Mouse (Mus musculus): Measurements from ENCODE around the gene Mb21d2. TPM values are rescaled to one million over a fixed set of nuclear protein-coding genes. Genes with fewer than 3 reads are reported as not detected.
A peak's percentile ranks its signal among the peaks of the same experiment; 100 is the strongest.

The Mb21d2 gene
- polyA plus RNA-seq, 1 experiment from 2014 or later, result 13.5 TPM

- Histone ChIP-seq H3K9me3 (no peaks in the 10 kb centered on the region), H3K36me3 (no peaks in the 10 kb centered on the region), H3K27me3 (replicated peaks) (peaks cover 18% of the 10 kb centered on the region), H3K4me1 (peaks cover 25% of the 10 kb centered on the region), H3K4me2 (replicated peaks) (peak overlapping the region; percentile 94), H3K4me3 (peak overlapping the region; percentile 84), H3K27ac (no peak overlapping the region), H3K9ac (0 out of 2 replicates have a peak overlapping the region, but pooled peaks have one; percentile 26)
- WGBS, result 18% methylated on average over 9 of the region's 9 CpGs
- no peak for ATAC-seq (ENCODE audit: low FRiP score, low read depth)
These were observed 2.1 kb downstream of the Mb21d2 start for GRCm38 (mm10) chr16:28927381-28927780.

GRCm38 (mm10) chr16:28919320-28919885, 10.1 kb downstream of the Mb21d2 start:
- ATAC-seq (ENCODE audit: low FRiP score, low read depth), result no peak
- no peak overlapping the region for H3K27ac ChIP-seq
- no peaks in the 10 kb centered on the region for H3K27me3 ChIP-seq (replicated peaks)
- H3K9me3 ChIP-seq, result no peaks in the 10 kb centered on the region
- no peak overlapping the region for H3K4me2 ChIP-seq (replicated peaks)
- H3K4me1 ChIP-seq, result no peaks in the 10 kb centered on the region
- WGBS, result 60% methylated on average over 11 of the region's 11 CpGs
- H3K4me3 ChIP-seq, result no peak overlapping the region
- H3K9ac ChIP-seq, result no peak overlapping the region
- H3K36me3 ChIP-seq, result no peaks in the 10 kb centered on the region

DNA sequence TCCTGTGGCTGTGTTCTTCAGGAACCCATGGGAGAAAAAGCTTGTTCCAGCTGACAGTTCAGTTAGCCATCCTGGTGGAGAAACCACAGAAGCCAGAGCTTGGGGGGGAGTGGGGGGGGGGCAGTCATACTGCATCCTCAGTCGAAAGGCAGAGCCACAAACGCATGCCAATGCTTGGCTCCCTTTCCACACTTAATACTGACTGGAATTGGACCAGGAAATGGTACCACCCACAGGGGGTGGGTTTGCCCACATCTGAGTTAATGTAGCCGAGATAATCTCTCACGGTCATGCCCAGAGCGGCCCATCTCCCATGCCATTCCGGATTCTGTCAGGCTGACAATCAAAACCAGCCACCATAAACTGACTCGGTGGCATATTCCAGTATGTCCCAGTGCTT, 14.1 kb downstream of the Mb21d2 start:
- no peak overlapping the region for H3K4me2 ChIP-seq (replicated peaks)
- H3K9ac ChIP-seq, result no peak overlapping the region
- no peaks in the 10 kb centered on the region for H3K27me3 ChIP-seq (replicated peaks)
- H3K36me3 ChIP-seq, result no peaks in the 10 kb centered on the region
- no peak overlapping the region for H3K4me3 ChIP-seq
- WGBS, result 72% methylated on average over 7 of the region's 7 CpGs
- no peak overlapping the region for H3K27ac ChIP-seq
- no peaks in the 10 kb centered on the region for H3K4me1 ChIP-seq
- no peaks in the 10 kb centered on the region for H3K9me3 ChIP-seq
- ATAC-seq (ENCODE audit: low FRiP score, low read depth), result no peak

- no peak overlapping the region for H3K27ac ChIP-seq
- no peak for ATAC-seq (ENCODE audit: low FRiP score, low read depth)
- H3K9me3 ChIP-seq, result no peaks in the 10 kb centered on the region
- H3K27me3 ChIP-seq (replicated peaks), result no peaks in the 10 kb centered on the region
- no peaks in the 10 kb centered on the region for H3K36me3 ChIP-seq
- H3K4me2 ChIP-seq (replicated peaks), result no peak overlapping the region
- H3K4me1 ChIP-seq, result no peaks in the 10 kb centered on the region
- no peak overlapping the region for H3K9ac ChIP-seq
- 85% methylated on average over 1 of the region's 1 CpGs for WGBS
- no peak overlapping the region for H3K4me3 ChIP-seq
These were observed 14.8 kb downstream of the Mb21d2 start for GRCm38 (mm10) chr16:28914709-28915108.

GRCm38 (mm10) chr16:28911414-28912050, 17.9 kb downstream of the Mb21d2 start:
- H3K27ac ChIP-seq, result no peak overlapping the region
- no peaks in the 10 kb centered on the region for H3K36me3 ChIP-seq
- ATAC-seq (ENCODE audit: low FRiP score, low read depth), result no peak
- 89% methylated on average over 15 of the region's 15 CpGs for whole genome bisulfite sequencing
- H3K9me3 ChIP-seq, result no peaks in the 10 kb centered on the region
- no peak overlapping the region for H3K9ac ChIP-seq
- H3K4me2 ChIP-seq (replicated peaks), result no peak overlapping the region
- no peaks in the 10 kb centered on the region for H3K27me3 ChIP-seq (replicated peaks)
- no peaks in the 10 kb centered on the region for H3K4me1 ChIP-seq
- H3K4me3 ChIP-seq, result no peak overlapping the region

DNA sequence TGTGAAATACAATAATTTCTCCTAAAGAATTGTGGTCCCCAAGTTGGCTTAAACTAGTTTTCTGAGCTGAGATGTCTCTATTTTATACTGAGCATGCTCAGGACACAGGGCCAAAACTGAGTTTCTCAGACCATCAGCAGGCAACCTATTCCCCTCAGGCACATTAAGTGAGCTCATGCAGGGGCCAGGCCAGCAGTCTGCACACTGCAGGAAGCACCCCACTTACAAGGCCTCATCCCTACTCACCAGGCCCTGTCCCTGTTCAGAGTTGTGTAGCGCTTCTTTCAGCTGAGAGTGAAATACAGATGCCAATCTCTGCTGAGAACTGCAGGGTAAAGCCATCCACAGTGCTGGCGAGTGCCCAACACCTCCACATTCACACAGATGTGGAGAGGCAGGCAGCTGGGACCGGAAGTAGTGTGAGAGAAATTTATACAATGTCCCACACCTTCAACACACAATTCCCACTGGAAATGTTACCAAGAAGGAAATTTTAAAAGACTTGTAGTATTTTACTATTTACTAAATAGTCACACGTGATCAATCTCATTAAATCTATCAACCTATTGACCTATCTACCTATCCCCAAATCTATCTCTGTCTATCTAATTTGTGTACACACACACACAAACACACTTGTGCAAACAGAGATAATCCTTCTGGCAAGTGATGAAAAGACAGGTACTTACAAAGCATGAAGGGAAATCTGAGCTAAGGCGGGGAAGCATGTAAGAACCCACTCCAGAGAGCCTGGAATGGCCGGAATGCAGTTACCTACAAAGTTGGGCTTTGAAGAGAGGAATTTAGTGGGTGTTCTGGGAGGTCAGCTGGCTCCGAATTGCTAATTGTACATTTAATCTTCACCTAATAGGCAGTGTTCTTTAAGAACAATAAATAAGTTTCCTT, 22.9 kb downstream of the Mb21d2 start:
- H3K4me2 ChIP-seq (replicated peaks), result no peak overlapping the region
- peaks cover 14% of the 10 kb centered on the region for H3K4me1 ChIP-seq
- no peaks in the 10 kb centered on the region for H3K36me3 ChIP-seq
- no peak overlapping the region for H3K4me3 ChIP-seq
- H3K9me3 ChIP-seq, result no peaks in the 10 kb centered on the region
- WGBS, result 82% methylated on average over 7 of the region's 7 CpGs
- no peak for ATAC-seq (ENCODE audit: low FRiP score, low read depth)
- no peak overlapping the region for H3K27ac ChIP-seq
- no peak overlapping the region for H3K9ac ChIP-seq
- no peaks in the 10 kb centered on the region for H3K27me3 ChIP-seq (replicated peaks)

DNA sequence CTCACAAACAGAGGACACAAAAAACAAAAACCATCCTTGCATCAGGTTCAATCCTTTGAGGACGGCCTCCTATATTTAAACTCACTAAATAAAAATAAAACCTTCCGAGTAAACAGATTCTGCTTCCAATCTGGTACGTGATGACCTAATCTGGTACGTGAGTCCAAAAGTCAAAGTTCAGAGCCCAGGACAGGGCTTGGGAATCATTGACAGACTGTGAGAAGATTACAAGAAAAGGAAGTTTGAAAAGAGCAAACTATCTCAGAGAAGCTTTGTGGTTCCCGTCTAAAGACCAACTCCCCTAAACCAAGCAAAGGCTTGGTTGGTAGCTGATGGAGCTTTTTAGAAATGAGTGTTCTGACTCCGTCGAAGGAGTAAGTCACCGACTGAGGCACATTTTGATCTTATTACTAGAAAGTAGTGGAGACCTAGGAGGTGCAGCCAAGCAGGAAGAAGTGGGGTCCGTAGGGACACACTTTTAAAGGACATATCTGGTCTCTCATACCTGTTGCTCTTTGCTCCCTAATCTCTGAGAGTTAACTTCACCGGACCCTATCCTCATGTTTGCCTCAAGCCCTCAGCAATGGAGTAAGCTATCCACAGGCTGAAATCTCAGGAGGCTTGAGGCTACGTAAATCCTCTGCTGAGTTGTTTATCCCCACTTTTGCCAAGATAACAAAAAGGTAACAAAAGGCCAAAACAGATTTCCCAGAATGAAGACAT, 23.7 kb downstream of the Mb21d2 start:
- Histone ChIP-seq H3K4me2 (replicated peaks) (no peak overlapping the region), H3K4me3 (no peak overlapping the region), H3K9ac (no peak overlapping the region), H3K36me3 (no peaks in the 10 kb centered on the region), H3K9me3 (no peaks in the 10 kb centered on the region), H3K4me1 (peaks cover 14% of the 10 kb centered on the region), H3K27me3 (replicated peaks) (no peaks in the 10 kb centered on the region), H3K27ac (no peak overlapping the region)
- no peak for ATAC-seq (ENCODE audit: low FRiP score, low read depth)
- 89% methylated on average over 11 of the region's 11 CpGs for WGBS

DNA sequence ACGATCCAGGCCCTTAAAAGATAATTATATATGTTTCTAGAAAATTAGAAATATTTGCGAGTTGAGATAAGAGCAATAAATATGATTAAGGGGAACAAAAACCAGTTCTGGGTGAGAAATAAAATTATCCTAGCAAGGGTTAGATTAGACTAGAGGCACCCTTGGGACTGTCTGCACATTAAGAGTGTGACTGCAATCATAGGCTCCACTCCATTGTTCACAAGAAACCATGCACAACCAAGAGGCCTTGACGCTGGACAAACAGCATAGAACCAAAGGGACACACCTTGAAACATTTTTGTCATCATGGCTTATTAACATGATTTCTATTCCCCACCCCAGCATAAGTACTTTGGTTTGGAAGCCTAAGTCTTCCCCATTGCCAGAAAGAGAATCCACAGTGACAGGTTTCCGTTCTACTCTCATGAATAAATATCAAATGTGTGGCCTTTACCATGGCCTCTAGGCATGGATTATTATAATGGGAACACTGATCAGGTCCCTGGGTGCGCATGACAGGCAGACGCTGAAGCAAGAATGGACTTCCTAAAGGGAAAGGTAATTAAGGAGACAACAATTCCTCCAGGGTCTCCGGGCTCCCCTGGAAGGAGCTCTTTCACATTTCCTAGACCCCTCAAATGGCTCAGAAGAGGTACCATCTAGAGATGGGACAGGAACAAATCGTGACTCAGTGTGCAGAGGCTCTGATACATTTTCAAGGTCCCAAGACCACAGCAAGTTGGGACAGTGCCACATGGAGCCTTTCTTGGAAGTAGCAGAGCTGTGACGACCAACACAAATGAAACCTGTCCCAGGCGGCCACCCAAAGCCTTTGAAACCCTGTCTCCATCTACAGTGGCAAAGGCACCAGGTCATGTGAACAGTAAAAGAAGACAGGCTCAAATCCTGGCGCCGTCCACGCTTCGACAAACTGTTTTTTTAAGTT, 26.6 kb downstream of the Mb21d2 start:
- no peak overlapping the region for H3K9ac ChIP-seq
- no peak overlapping the region for H3K4me3 ChIP-seq
- H3K36me3 ChIP-seq, result no peaks in the 10 kb centered on the region
- ATAC-seq (ENCODE audit: low FRiP score, low read depth), result no peak
- no peak overlapping the region for H3K4me2 ChIP-seq (replicated peaks)
- WGBS, result 72% methylated on average over 14 of the region's 14 CpGs
- H3K27me3 ChIP-seq (replicated peaks), result no peaks in the 10 kb centered on the region; the same call in 1 of the 2 replicates
- H3K4me1 ChIP-seq, result peaks cover 22% of the 10 kb centered on the region
- H3K9me3 ChIP-seq, result no peaks in the 10 kb centered on the region
- H3K27ac ChIP-seq, result no peak overlapping the region

DNA sequence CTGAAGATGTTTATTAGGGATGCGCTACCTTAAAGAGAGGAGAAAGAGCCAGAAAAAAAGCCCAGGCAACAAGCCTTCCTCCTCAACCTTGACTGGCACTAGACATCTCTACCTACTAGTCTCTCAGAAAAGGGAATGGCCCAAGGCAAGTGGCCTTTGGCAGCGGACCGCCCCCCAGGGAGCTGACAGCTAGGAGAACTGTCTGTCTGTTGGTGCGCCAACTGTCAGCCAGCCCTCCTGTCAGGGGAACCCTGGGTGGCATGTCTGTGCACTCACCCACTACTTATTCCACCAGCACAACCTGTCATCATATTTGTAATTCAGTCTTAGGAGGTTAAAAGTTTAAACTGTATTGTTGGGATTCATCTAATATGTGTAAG, 30.3 kb downstream of the Mb21d2 start:
- no peaks in the 10 kb centered on the region for H3K36me3 ChIP-seq
- WGBS, result 65% methylated on average over 4 of the region's 4 CpGs
- no peaks in the 10 kb centered on the region for H3K9me3 ChIP-seq
- ATAC-seq (ENCODE audit: low FRiP score, low read depth), result no peak
- H3K9ac ChIP-seq, result no peak overlapping the region
- no peak overlapping the region for H3K4me2 ChIP-seq (replicated peaks)
- H3K27ac ChIP-seq, result no peak overlapping the region
- H3K27me3 ChIP-seq (replicated peaks), result no peaks in the 10 kb centered on the region; the same call in 1 of the 2 replicates
- H3K4me3 ChIP-seq, result no peak overlapping the region
- peaks cover 30% of the 10 kb centered on the region for H3K4me1 ChIP-seq

GRCm38 (mm10) chr16:28898509-28899160, 30.8 kb downstream of the Mb21d2 start:
- Histone ChIP-seq H3K9me3 (no peaks in the 10 kb centered on the region), H3K4me1 (peaks cover 33% of the 10 kb centered on the region), H3K36me3 (no peaks in the 10 kb centered on the region), H3K27ac (no peak overlapping the region), H3K4me2 (replicated peaks) (no peak overlapping the region), H3K27me3 (replicated peaks) (no peaks in the 10 kb centered on the region; the same call in 1 of the 2 replicates), H3K9ac (no peak overlapping the region), H3K4me3 (no peak overlapping the region)
- no peak for ATAC-seq (ENCODE audit: low FRiP score, low read depth)
- WGBS, result 37% methylated on average over 15 of the region's 15 CpGs

DNA sequence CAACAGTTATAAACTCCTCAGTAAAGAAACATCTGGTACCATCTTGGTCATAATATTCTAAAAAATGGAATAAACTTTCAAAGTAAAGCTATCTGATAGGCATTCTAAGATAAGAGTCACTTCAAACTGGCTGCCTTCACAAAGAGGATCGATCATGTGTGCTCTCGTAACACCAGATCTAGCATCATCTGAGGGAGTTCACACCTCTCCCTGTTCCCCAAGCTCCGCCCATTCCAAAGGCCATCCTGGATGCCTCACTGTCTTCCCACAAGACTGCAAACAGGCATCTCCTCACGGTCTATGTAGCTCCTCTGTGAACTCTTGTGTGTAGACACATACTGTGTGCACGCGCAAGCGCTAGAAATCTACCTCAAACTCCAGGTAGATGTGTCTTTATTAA, 32.9 kb downstream of the Mb21d2 start:
- H3K27me3 ChIP-seq (replicated peaks), result peaks cover 3% of the 10 kb centered on the region

More for the DNA sequence above, 32.9 kb downstream of the Mb21d2 start:
- peaks cover 28% of the 10 kb centered on the region for H3K4me1 ChIP-seq
- H3K9me3 ChIP-seq, result no peaks in the 10 kb centered on the region
- no peak overlapping the region for H3K4me2 ChIP-seq (replicated peaks)
- no peak overlapping the region for H3K9ac ChIP-seq
- no peaks in the 10 kb centered on the region for H3K36me3 ChIP-seq
- no peak overlapping the region for H3K4me3 ChIP-seq
- no peak overlapping the region for H3K27ac ChIP-seq
- WGBS, result 93% methylated on average over 7 of the region's 7 CpGs
- ATAC-seq (ENCODE audit: low FRiP score, low read depth), result no peak
